Mouse (Mus musculus) liver, embryonic 15.5 days (tissue): ENCODE measurements around the gene Spesp1. TPM values are rescaled to one million over a fixed set of nuclear protein-coding genes. Genes with fewer than 3 reads are reported as not detected.

ENCODE experiments used
- ATAC-seq: fragments of 200-750 bp; cut with Nextera tagmentation; 2 replicates; pipeline ENCODE4 v1.8.0; 2017; ENCODE audit warnings: moderate number of reproducible peaks, mild to moderate bottlenecking, moderate library complexity; ENCODE audit not compliant: insufficient read depth
- H3K27ac ChIP-seq: fragments of 300-500 bp; sonication (generic); replicated peaks from 2 replicates; pipeline ENCODE4 v1.5.1; 2015; ENCODE audit warnings: mild to moderate bottlenecking, inconsistent platforms
- H3K27me3 ChIP-seq: fragments of 300-500 bp; sonication (generic); 2 replicates; pipeline ENCODE4 v1.6.1; 2015; ENCODE audit warnings: mild to moderate bottlenecking, inconsistent platforms
- H3K36me3 ChIP-seq: fragments of 300-500 bp; sonication (generic); replicated peaks from 2 replicates; pipeline ENCODE4 v1.6.1; 2015; ENCODE audit warnings: moderate library complexity, mild to moderate bottlenecking, inconsistent platforms
- H3K4me1 ChIP-seq: fragments of 300-500 bp; sonication (generic); replicated peaks from 2 replicates; pipeline ENCODE4 v1.6.1; 2015; ENCODE audit warnings: inconsistent platforms
- H3K4me2 ChIP-seq: fragments of 300-500 bp; sonication (generic); 2 replicates; pipeline ENCODE4 v1.6.1; 2015; ENCODE audit warnings: moderate library complexity, mild to moderate bottlenecking, inconsistent platforms
- H3K4me3 ChIP-seq: fragments of 300-500 bp; sonication (generic); replicated peaks from 2 replicates; pipeline ENCODE4 v1.5.1; 2015; ENCODE audit warnings: mild to moderate bottlenecking, inconsistent platforms
- H3K9ac ChIP-seq: fragments of 300-500 bp; sonication (generic); 2 replicates; pipeline ENCODE4 v1.6.1; 2015; ENCODE audit warnings: moderate library complexity, mild to moderate bottlenecking, inconsistent platforms
- H3K9me3 ChIP-seq: fragments of 300-500 bp; sonication (generic); replicated peaks from 2 replicates; pipeline ENCODE4 v1.6.1; 2016; ENCODE audit warnings: inconsistent platforms
- WGBS: fragments of 180-500 bp; shearing (Covaris S2); methylation state at CpG from one replicate; pipeline ENCODE4 v1.1.7; 2015; ENCODE audit warnings: mixed read lengths; ENCODE audit not compliant: insufficient replicate concordance; 5-methylcytosine and 5-hydroxymethylcytosine counted together
- polyA plus RNA-seq: library from polyadenylated mRNA; unstranded; fragments of >200 nt; fragmentation: Nextera tagmentation; extraction: Ambion mirVana; gene quantifications from 2 replicates; pipeline ENCODE4 v1.2.1, GENCODE M21; 2015

Spesp1 gene
- polyA plus RNA-seq, 1 experiment from 2014 or later, result not detected

DNA sequence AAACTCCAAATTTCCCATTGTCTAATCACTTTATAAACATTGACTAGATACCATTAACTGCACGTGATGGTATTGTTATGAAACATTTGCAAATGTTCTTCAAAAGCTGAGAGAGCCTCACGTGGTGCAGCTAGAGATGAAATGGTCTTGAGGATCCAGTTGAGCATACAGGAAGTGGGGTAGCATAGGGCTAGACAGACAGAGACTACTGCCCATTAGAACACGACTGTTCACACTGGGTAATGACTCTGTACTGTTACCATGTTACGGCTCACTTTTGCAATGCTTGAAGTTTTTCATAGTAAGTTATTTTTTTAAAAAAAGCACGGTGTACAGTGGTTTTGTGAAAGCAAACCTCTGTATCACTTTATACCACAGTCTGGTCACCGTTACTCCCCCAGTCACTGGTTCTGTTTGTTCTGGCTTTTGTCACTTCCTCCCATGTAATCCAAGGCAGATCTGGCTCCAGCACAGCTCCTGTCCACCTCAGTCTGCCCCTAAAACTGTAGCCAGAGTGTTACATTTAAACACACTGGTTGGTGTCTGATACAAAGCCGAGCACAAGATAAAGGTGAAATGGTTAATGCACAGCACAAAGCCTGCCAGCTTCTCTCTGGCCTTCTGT is 11.1 kb downstream of the Spesp1 start:
- Histone ChIP-seq H3K4me3 (no peak overlapping the region), H3K4me1 (no peaks in the 10 kb centered on the region), H3K27ac (no peak overlapping the region), H3K4me2 (no peak overlapping the region), H3K27me3 (no peaks in the 10 kb centered on the region), H3K36me3 (no peaks in the 10 kb centered on the region), H3K9me3 (no peaks in the 10 kb centered on the region), H3K9ac (no peak overlapping the region)
- 28% methylated on average over 7 of the region's 7 CpGs for WGBS
- ATAC-seq, result no peak

DNA sequence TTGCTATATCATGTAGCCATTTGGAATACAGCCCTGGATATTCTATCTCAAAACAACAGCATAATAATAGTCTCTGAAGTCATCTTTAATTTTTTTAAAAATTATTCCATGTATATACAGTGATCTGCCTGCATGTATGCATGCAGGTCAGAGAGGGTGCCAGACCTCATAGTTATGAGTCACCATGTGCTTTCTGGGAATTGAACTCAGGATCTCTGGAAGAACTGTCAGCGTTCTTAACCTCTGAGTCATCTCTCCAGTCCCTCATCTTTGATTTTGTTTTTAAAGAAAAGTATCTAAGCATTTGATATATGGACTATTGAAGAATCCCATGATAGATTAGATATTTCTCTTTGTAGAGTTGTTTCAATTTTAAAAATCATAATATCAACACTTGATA is 12.8 kb downstream of the Spesp1 start:
- H3K4me2 ChIP-seq, result no peak overlapping the region
- H3K36me3 ChIP-seq, result no peaks in the 10 kb centered on the region
- H3K27me3 ChIP-seq, result no peaks in the 10 kb centered on the region
- H3K27ac ChIP-seq, result no peak overlapping the region
- H3K4me1 ChIP-seq, result peaks cover 7% of the 10 kb centered on the region
- ATAC-seq, result no peak
- WGBS, result 66% methylated on average over 1 of the region's 1 CpGs
- H3K4me3 ChIP-seq, result no peak overlapping the region
- no peaks in the 10 kb centered on the region for H3K9me3 ChIP-seq
- H3K9ac ChIP-seq, result no peak overlapping the region

DNA sequence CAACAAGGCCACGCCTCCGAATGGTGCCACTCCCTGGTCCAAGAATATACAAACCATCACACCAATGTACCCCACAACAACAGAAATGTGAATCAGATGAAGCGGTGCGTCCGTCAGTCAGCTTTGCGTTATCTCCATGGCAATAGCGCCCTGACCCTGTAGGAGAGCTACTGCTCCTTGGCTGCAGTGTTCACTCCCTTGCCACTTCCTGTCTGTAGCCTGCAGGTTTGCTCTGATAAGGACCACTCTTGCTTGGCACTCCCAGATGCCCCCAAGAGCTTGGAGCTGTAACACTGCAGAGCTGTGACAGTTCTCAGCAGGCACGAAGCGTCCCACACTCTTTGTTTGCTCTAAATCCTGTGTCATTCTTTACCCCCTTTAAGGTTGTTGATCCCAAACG is 16.7 kb downstream of the Spesp1 start:
- Histone ChIP-seq H3K9ac (no peak overlapping the region), H3K9me3 (no peaks in the 10 kb centered on the region), H3K4me1 (peaks cover 7% of the 10 kb centered on the region), H3K27ac (no peak overlapping the region), H3K4me3 (no peak overlapping the region), H3K4me2 (no peak overlapping the region), H3K27me3 (no peaks in the 10 kb centered on the region), H3K36me3 (no peaks in the 10 kb centered on the region)
- ATAC-seq, result peak; percentile 60
- 12% methylated on average over 10 of the region's 10 CpGs for WGBS

GRCm38 (mm10) chr9:62263652-62264051 is 18.4 kb downstream of the Spesp1 start:
- no peak overlapping the region for H3K4me2 ChIP-seq
- WGBS, result 43% methylated on average over 5 of the region's 5 CpGs
- no peak overlapping the region for H3K4me3 ChIP-seq
- peaks cover 7% of the 10 kb centered on the region for H3K4me1 ChIP-seq
- no peak overlapping the region for H3K9ac ChIP-seq
- no peak overlapping the region for H3K27ac ChIP-seq
- no peaks in the 10 kb centered on the region for H3K27me3 ChIP-seq
- ATAC-seq, result no peak
- H3K36me3 ChIP-seq, result no peaks in the 10 kb centered on the region
- H3K9me3 ChIP-seq, result no peaks in the 10 kb centered on the region

DNA sequence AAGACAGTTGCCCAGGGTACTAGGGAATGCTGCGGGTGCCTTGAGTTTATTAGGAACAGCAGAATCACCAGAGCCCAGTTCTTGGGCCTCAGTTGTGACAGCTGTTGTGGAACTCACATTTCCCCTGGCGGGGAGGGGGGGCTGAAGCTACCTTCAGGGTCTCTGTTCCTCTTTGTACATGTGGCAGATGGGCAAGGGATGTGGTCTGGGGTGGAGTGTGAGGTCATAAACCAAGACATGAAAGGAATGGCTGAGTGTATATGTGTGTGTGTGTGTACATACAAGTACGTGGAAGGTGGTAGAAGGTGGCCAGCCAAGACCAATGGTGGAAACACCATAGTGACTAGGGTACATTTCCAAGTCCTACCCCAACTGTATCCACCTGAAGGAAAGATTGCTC is 20.6 kb downstream of the Spesp1 start:
- Histone ChIP-seq H3K4me1 (peaks cover 7% of the 10 kb centered on the region), H3K27me3 (no peaks in the 10 kb centered on the region), H3K9ac (no peak overlapping the region), H3K9me3 (no peaks in the 10 kb centered on the region), H3K4me3 (no peak overlapping the region), H3K36me3 (no peaks in the 10 kb centered on the region), H3K27ac (no peak overlapping the region), H3K4me2 (no peak overlapping the region)
- ATAC-seq, result no peak
- 30% methylated on average over 3 of the region's 3 CpGs for WGBS

GRCm38 (mm10) chr9:62261006-62261405 is 21.0 kb downstream of the Spesp1 start:
- Histone ChIP-seq H3K4me3 (no peak overlapping the region), H3K27ac (no peak overlapping the region), H3K27me3 (no peaks in the 10 kb centered on the region), H3K9me3 (no peaks in the 10 kb centered on the region), H3K4me1 (peaks cover 7% of the 10 kb centered on the region), H3K9ac (no peak overlapping the region), H3K36me3 (no peaks in the 10 kb centered on the region), H3K4me2 (no peak overlapping the region)
- WGBS, result 33% methylated on average over 5 of the region's 5 CpGs
- ATAC-seq, result no peak

- Histone ChIP-seq H3K4me1 (no peaks in the 10 kb centered on the region), H3K9ac (no peak overlapping the region), H3K27ac (no peak overlapping the region), H3K4me3 (no peak overlapping the region), H3K9me3 (no peaks in the 10 kb centered on the region), H3K4me2 (no peak overlapping the region), H3K36me3 (no peaks in the 10 kb centered on the region), H3K27me3 (no peaks in the 10 kb centered on the region)
- 77% methylated on average over 11 of the region's 11 CpGs for WGBS
- ATAC-seq, result no peak
Observed at GRCm38 (mm10) chr9:62258005-62258404, 24.0 kb downstream of the Spesp1 start.

GRCm38 (mm10) chr9:62255896-62256576 is 26.0 kb downstream of the Spesp1 start:
- Histone ChIP-seq H3K9me3 (no peaks in the 10 kb centered on the region), H3K4me3 (no peak overlapping the region), H3K27me3 (no peaks in the 10 kb centered on the region), H3K4me1 (no peaks in the 10 kb centered on the region), H3K27ac (no peak overlapping the region), H3K9ac (no peak overlapping the region), H3K4me2 (no peak overlapping the region), H3K36me3 (no peaks in the 10 kb centered on the region)
- WGBS, result 54% methylated on average over 9 of the region's 9 CpGs
- ATAC-seq, result no peak

GRCm38 (mm10) chr9:62253736-62254443 is 28.1 kb downstream of the Spesp1 start:
- 10% methylated on average over 3 of the region's 3 CpGs for whole genome bisulfite sequencing

GRCm38 (mm10) chr9:62250296-62250695 is 31.7 kb downstream of the Spesp1 start:
- Histone ChIP-seq H3K4me3 (no peak overlapping the region), H3K4me2 (no peak overlapping the region), H3K4me1 (no peaks in the 10 kb centered on the region), H3K9me3 (no peaks in the 10 kb centered on the region), H3K27me3 (no peaks in the 10 kb centered on the region), H3K36me3 (no peaks in the 10 kb centered on the region), H3K9ac (no peak overlapping the region), H3K27ac (no peak overlapping the region)
- WGBS, result 63% methylated on average over 4 of the region's 4 CpGs
- no peak for ATAC-seq

More at GRCm38 (mm10) chr9:62253736-62254443, 28.1 kb downstream of the Spesp1 start:
- no peaks in the 10 kb centered on the region for H3K4me1 ChIP-seq
- no peak overlapping the region for H3K27ac ChIP-seq
- no peak overlapping the region for H3K9ac ChIP-seq
- no peaks in the 10 kb centered on the region for H3K9me3 ChIP-seq
- ATAC-seq, result no peak
- no peak overlapping the region for H3K4me3 ChIP-seq
- no peak overlapping the region for H3K4me2 ChIP-seq
- H3K27me3 ChIP-seq, result no peaks in the 10 kb centered on the region
- H3K36me3 ChIP-seq, result no peaks in the 10 kb centered on the region

DNA sequence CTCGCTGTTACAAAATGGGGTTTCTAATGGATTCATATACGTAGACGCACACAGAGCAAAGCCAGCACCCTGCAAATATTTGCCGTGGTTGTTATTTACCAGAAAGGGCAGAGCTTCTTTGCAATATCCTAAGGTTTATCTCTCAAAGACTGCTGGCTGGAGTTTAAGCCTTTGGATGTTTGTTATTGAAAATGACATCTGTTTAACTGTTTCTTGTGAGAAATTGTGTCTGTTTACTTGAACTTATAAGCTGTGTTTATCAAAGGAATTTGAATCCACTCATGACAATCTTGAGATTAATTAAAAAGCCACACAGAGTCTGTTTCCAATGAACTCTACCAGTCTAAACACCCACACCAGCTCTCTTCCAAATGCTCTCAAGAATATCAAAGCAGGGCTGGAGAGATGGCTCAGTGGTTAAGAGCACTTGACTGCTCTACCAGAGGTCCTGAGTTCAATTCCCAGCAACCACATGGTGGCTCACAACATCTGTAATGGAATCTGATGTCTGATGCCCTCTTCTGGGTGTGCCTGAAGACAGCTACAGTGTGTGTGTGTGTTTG is 35.5 kb downstream of the Spesp1 start:
- no peak overlapping the region for H3K4me3 ChIP-seq
- H3K9me3 ChIP-seq, result no peaks in the 10 kb centered on the region
- no peak for ATAC-seq
- H3K4me2 ChIP-seq, result no peak overlapping the region
- no peaks in the 10 kb centered on the region for H3K36me3 ChIP-seq
- H3K27ac ChIP-seq, result no peak overlapping the region
- no peaks in the 10 kb centered on the region for H3K4me1 ChIP-seq
- 60% methylated on average over 4 of the region's 4 CpGs for WGBS
- H3K27me3 ChIP-seq, result no peaks in the 10 kb centered on the region
- no peak overlapping the region for H3K9ac ChIP-seq
